Mouse (Mus musculus) ES-Bruce4 (cell line): ENCODE data around the gene Mtmr3. TPM values are rescaled to one million over a fixed set of nuclear protein-coding genes. Genes with fewer than 3 reads are reported as not detected.

Experiments used
- H3K27ac ChIP-seq: 2 replicates; pipeline ENCODE4 v1.5.1; 2012; ENCODE audit warnings: low read length, inconsistent platforms; ENCODE audit not compliant: insufficient read depth
- H3K27me3 ChIP-seq: 2 replicates; pipeline ENCODE4 v1.6.1; 2012; ENCODE audit warnings: mild to moderate bottlenecking, low read length, inconsistent platforms; ENCODE audit not compliant: control insufficient read depth, poor library complexity, insufficient read depth, severe bottlenecking
- H3K36me3 ChIP-seq: 2 replicates; pipeline ENCODE4 v1.6.1; 2012; ENCODE audit warnings: inconsistent platforms, mild to moderate bottlenecking, low read length, moderate library complexity; ENCODE audit not compliant: control insufficient read depth, poor library complexity, insufficient read depth, severe bottlenecking
- H3K4me1 ChIP-seq: one replicate; pipeline ENCODE4 v1.8.1; 2011; ENCODE audit warnings: low read length; ENCODE audit not compliant: control insufficient read depth, insufficient read depth
- H3K4me3 ChIP-seq: 2 replicates; pipeline ENCODE4 v1.5.1; 2011; ENCODE audit warnings: low read depth, mild to moderate bottlenecking, low read length
- H3K9ac ChIP-seq: 2 replicates; pipeline ENCODE4 v1.6.1; 2012; ENCODE audit warnings: low read depth, mild to moderate bottlenecking, inconsistent platforms; ENCODE audit not compliant: poor library complexity, severe bottlenecking
- H3K9me3 ChIP-seq: replicated peaks from 2 replicates; pipeline ENCODE4 v1.6.1; 2012; ENCODE audit warnings: mild to moderate bottlenecking, low read length, inconsistent platforms; ENCODE audit not compliant: control insufficient read depth, poor library complexity, insufficient read depth, severe bottlenecking
- CTCF ChIP-seq: IDR thresholded peaks from one replicate; pipeline ENCODE4 v1.8.1; 2011; ENCODE audit warnings: low read depth, low read length
- EP300 ChIP-seq: IDR thresholded peaks from 2 replicates; pipeline ENCODE4 v1.6.1; 2011; ENCODE audit warnings: low read depth, low read length; ENCODE audit not compliant: insufficient read depth
- POLR2A ChIP-seq: IDR thresholded peaks from one replicate; pipeline ENCODE4 v1.8.1; 2011; ENCODE audit warnings: low read length; ENCODE audit not compliant: insufficient read depth
- polyA plus RNA-seq: library from polyadenylated mRNA; stranded (reverse); fragments of >200 nt; gene quantifications from 2 replicates; pipeline ENCODE4 v1.2.4, GENCODE M21; 2011; ENCODE audit warnings: low read depth; ENCODE audit not compliant: missing spikeins, insufficient read depth, insufficient read length

Gene Mtmr3
- polyA plus RNA-seq, 1 experiment, result 26.8 TPM

GRCm38 (mm10) chr11:4522142-4522664 lies 72.5 kb downstream of the Mtmr3 start:
- TF ChIP-seq EP300 (no peak), CTCF (no peak), POLR2A (no peak)
- Histone ChIP-seq H3K9me3 (no peaks in the 10 kb centered on the region), H3K9ac (no peak overlapping the region), H3K4me1 (no peaks in the 10 kb centered on the region), H3K36me3 (peaks cover 2% of the 10 kb centered on the region), H3K27ac (no peak overlapping the region), H3K4me3 (no peak overlapping the region), H3K27me3 (no peaks in the 10 kb centered on the region)

GRCm38 (mm10) chr11:4518981-4519380 lies 75.7 kb downstream of the Mtmr3 start:
- Histone ChIP-seq H3K27me3 (no peaks in the 10 kb centered on the region), H3K36me3 (peaks cover 2% of the 10 kb centered on the region), H3K27ac (no peak overlapping the region), H3K9ac (no peak overlapping the region), H3K4me3 (no peak overlapping the region), H3K9me3 (no peaks in the 10 kb centered on the region), H3K4me1 (no peaks in the 10 kb centered on the region)
- no peak for TF ChIP-seq CTCF
- no peak for TF ChIP-seq POLR2A
- TF ChIP-seq EP300, result no peak

GRCm38 (mm10) chr11:4507421-4507820 lies 87.2 kb downstream of the Mtmr3 start:
- Histone ChIP-seq H3K27me3 (no peaks in the 10 kb centered on the region), H3K36me3 (peaks cover 10% of the 10 kb centered on the region), H3K9me3 (no peaks in the 10 kb centered on the region), H3K27ac (no peak overlapping the region), H3K9ac (no peak overlapping the region), H3K4me3 (no peak overlapping the region), H3K4me1 (no peaks in the 10 kb centered on the region)
- TF ChIP-seq CTCF (no peak), POLR2A (no peak), EP300 (no peak)

GRCm38 (mm10) chr11:4506486-4506885 lies 88.2 kb downstream of the Mtmr3 start:
- H3K36me3 ChIP-seq, result peaks cover 10% of the 10 kb centered on the region
- H3K27ac ChIP-seq, result no peak overlapping the region
- TF ChIP-seq EP300 (no peak), POLR2A (no peak), CTCF (no peak)

GRCm38 (mm10) chr11:4502206-4502605 lies 92.5 kb downstream of the Mtmr3 start:
- H3K27ac ChIP-seq, result no peak overlapping the region
- peaks cover 3% of the 10 kb centered on the region for H3K4me1 ChIP-seq
- H3K9ac ChIP-seq, result no peak overlapping the region
- peaks cover 10% of the 10 kb centered on the region; the same call in 1 of the 2 replicates for H3K36me3 ChIP-seq
- H3K4me3 ChIP-seq, result no peak overlapping the region
- TF ChIP-seq POLR2A (no peak), CTCF (no peak)
- H3K9me3 ChIP-seq, result no peaks in the 10 kb centered on the region
- no peaks in the 10 kb centered on the region for H3K27me3 ChIP-seq

More at GRCm38 (mm10) chr11:4506486-4506885, 88.2 kb downstream of the Mtmr3 start:
- no peaks in the 10 kb centered on the region for H3K9me3 ChIP-seq
- no peak overlapping the region for H3K9ac ChIP-seq
- H3K27me3 ChIP-seq, result no peaks in the 10 kb centered on the region
- no peaks in the 10 kb centered on the region for H3K4me1 ChIP-seq
- no peak overlapping the region for H3K4me3 ChIP-seq

- Histone ChIP-seq H3K27ac (no peak overlapping the region), H3K9ac (no peak overlapping the region), H3K36me3 (peaks cover 13% of the 10 kb centered on the region), H3K9me3 (no peaks in the 10 kb centered on the region), H3K4me1 (peaks cover 3% of the 10 kb centered on the region), H3K27me3 (no peaks in the 10 kb centered on the region), H3K4me3 (no peak overlapping the region)
- TF ChIP-seq POLR2A (no peak), EP300 (no peak), CTCF (no peak)
These were observed 93.8 kb downstream of the Mtmr3 start for GRCm38 (mm10) chr11:4500826-4501225.
